Mouse (Mus musculus) retina, adult 2 months (tissue): ENCODE measurements around the gene Lcn6.
"Not testable (repeated sequence)": the region's sequence is repeated elsewhere in the genome, so short reads cannot be mapped to it uniquely, and the experiment has no call there.

Experiments
- DNase-seq: peaks from one replicate; pipeline ENCODE4 v3.0.0-alpha.2; 2012; ENCODE audit warnings: low read depth, low spot score

Lcn6 gene

DNA sequence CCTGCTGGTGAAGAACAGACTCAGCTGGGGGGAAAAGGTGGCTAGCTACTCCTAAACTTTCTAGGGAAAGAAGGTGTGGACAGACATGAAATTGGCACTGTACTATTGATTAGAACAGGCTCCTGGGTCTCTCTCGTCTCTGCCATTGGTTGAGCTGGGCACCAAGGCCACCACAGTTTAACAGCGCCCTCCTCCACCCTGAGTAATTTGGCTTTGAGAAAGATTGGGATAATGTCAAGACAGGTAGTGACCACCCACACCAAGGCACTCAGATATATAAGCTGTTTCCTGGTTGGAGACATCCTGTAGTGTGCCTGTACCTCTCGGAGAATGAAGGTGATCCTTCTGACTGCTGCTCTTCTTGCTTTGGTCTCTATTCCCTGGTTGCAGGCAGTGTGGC lies at the start of gene Lcn6:
Lcn6 (plus strand) TSS at position 301 of the 400 bp plus-strand sequence.
- DNase-seq: no peak

DNA sequence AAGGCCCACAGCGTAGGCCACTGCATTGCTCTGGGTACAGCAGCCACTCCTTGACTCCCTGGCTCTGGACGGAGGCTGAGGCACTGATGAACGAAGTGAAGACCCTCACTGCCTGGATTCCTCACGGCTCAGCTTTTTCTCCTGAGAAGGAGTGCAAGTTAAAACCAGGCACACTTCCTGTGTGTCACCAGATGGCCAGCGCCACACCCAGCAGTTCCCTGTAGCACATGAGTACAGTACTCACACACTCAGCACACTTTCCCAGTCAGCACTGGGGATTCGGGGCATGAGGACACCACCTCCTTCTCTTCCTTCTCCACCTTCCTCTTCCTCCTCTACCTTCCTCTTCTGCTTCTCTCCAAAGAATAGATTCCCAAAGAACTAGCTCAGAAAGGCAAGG lies 48.8 kb upstream of the Lcn6 start, which contains the start of gene Fcna:
Fcna (minus strand) TSS at position 220 of the 400 bp plus-strand sequence.
- DNase-seq: no peak

DNA sequence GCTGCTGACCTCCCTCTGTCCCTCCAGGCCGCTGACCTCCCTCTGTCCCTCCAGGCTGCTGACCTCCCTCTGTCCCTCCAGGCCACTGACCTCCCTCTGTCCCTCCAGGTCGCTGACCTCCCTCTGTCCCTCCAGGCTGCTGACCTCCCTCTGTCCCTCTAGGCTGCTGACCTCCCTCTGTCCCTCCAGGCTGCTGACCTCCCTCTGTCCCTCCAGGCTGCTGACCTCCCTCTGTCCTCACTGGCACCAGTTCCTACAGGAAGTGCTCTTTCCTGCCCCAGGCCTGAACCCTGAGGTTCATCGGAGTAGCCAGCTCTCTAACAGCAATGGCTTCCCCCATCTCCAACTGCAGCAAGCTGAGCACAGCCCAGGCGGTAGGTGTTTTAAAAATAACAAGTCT lies 47.8 kb upstream of the Lcn6 start:
- DNase-seq: no peak

DNA sequence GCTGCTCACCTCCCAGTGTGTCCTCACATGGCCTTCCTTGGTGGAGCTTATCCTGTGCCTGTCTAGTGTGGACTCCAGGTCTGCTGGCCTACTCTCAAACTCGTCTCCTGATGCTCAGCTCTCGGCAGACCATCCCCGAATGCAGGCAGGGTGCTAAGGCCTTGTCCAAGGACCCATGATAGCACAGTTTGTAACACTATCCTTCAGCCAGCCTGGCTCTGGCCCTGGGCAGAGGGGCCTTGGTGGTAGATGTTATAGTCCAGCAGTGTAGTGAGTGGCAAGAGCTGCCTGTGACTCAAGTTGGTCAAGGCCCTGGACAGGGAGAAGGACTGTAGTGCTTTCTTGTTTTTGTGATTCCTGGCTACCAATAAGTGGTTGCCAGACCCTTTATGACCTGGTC lies 43.0 kb upstream of the Lcn6 start:
- DNase-seq: no peak

DNA sequence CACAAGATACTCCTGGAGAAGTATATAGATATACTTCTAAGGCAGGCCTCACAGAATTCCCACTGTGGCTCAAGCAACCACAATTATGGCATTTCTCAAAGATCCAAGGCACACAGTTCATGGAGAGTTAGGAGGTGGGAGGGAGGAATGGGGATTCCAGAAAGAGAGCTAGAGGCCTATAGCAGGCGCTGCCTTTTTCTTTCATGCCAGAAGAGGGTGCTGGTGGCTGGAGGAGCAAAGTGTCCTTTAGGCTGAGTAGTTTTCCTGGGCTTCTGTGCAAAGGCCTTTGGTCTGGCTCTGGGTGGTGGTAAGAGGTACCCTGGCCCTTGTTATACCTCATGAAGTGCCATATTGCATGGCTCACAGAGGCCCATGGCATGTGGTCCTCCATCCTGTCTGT lies 42.5 kb upstream of the Lcn6 start:
- no peak for DNase-seq

DNA sequence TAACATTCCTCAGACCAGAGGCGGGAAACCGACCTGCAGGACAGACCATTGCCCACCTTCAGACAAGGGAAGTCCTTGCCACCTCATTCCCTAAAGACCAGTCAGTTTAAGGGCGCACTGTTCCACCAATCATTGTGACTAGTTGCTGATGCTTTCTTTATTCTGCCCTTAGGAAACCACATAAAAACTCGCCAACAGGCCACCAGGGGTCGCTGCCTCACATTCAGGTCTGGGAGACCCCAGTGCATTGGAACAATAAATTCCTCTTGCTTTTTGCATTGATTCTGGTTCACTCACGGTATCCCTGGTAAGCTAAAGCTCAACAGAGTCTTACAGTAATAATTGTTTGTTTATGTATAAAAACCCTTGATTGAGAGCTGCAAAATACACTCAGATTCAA lies 36.7 kb upstream of the Lcn6 start:
- DNase-seq: no peak

DNA sequence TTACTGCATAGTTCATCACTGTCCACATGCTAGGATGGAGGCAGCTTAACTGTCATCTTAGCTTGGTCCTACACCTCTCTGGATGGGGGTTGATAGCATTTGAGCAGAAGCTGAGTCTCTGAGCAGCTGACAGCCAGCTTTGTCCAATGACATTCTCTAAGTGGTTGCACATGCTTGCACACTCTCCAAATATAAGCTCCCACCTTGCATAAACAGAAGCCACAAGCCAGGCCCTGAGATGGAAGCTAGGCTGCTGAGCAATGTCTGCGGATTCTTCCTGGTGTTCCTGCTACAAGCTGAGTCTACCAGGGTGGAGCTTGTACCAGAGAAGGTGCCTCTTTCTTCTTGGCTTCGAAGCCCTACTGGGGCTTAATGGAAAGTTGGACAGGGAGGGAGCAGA lies 23.7 kb upstream of the Lcn6 start, which contains the start of gene Lcn8:
Lcn8 (plus strand) TSS at position 219 of the 400 bp plus-strand sequence.
- DNase-seq: no peak

DNA sequence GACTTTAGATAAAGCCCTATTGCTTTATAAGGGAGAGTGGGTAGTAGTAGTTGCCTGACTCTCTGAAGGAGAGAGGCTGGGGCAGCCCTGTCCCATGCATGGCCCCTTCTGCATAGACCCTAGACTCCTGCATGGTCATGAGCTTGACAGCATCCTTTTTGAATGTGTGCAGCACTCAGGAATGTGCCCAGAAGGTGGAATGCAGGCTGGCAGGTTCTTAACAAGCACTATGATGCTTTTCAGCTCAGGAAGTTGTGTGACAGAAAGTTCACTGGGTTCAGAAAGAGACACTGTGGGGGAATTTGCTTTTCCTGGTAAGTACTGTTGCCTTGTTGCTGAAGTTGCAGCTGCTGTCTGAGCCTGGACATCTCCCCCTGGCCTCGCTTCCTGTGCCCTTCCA lies 22.1 kb upstream of the Lcn6 start:
- no peak for DNase-seq

DNA sequence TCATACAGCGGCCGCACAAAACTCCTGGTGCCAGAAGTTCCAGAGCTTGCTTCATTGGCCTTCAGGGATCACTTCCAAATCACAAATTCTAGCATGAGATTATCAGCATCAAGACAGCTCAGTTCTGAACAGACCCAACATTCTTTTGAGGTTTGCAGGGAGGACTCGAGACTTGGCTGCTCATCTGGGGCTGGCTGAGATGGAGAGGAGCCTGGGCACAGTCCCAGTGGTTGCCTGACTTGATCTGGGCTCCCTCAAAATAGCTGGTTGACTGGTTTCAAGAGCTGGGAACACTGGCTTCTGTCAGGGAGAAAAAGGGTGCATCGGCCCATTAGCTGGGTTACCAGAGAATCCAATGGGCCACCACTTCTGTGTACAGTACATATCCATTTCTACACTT lies 19.9 kb upstream of the Lcn6 start:
- no peak for DNase-seq

DNA sequence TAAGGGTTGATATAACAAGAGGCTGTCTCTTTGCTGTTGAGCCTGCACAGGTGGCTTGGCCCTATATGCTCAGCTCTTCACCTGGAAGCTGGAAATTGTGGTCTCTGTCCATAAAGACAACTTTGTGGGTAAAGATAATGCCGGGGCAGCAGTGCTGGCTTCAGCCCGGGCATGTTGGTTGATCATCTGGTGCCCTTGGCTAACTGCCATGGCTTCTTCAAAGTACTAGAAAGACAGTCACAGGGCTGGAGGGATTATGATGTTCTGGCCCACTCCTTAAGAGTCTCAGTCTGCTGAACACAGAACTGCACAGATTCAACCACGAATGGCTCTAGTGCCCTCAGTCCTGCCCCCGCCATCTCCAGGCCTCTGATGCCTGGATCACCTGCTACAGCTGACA lies 19.3 kb upstream of the Lcn6 start:
- DNase-seq: no peak

DNA sequence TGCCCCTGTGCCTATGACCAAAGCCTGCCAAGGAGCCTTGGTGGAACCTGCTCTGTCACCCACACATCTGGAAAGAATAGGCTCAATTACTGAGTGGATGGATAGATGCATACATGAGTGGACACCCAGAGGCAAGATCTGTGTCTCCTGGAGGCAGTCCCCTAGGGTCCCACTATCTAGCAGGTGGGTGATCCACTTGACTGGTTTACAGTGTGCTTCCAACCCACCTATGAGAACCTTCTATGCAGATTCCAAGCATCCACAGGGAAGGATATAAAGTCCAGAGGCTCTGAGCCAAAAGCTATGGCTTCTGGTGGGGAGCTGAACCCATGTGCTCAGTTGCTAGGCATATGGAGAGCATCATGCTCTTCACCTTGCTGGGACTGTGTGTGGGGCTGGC lies 18.9 kb upstream of the Lcn6 start, which contains the start of gene Lcn5:
Lcn5 (plus strand) TSS at position 301 of the 400 bp plus-strand sequence.
- no peak for DNase-seq

DNA sequence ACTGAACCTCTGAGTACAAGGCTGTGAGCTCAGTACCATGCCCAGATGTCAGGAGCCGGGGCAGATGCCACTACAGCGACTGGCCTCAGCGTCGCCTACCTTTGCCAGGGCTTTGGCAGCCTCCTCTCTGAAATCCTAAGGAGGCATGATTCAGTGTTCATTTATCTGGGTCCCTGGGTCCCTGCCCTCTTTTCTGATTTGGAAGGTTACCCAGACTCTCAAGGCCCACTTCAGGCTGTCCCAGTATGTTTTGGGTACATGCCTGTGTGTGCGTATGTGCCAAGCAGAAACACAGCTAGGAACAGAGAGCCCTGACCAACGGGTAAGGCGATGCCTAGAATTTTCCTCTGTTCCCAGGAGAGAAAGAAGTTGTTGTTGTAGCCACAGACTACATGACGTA lies 16.3 kb upstream of the Lcn6 start:
- DNase-seq: no peak

DNA sequence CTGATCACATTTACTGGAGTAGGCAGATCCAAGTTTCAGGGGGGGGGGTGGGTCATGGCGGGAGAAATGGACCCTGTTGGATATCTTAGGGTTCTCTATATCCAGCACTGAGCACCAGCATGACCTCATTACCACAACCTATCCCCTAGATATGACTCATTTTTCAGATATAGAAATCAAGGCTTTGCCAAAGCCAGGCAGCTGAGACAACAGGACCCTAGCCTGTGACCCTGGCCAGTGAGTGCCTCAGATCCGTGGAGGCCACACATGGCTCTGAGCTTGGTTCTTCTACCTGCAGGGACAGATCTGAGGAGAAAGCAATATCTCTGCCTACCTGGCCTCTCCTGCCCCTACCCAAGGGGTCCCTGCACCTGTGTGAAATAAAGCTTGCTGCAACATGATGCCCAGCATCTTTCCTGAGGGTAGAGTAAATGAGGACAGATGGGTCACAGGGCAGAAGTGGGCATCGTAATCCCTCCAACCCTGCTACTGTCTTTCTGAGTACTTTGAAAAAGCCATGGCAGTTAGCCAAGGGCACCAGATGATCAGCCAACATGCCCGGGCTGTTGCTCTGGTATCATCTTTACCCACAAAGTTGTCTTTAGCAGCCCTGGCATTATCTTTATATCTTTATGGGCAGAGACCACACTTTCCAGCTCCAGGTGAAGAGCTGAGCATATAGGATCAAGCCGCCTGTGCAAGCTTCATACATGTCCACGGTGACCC lies 15.2 kb upstream of the Lcn6 start:
- DNase-seq: peak; percentile 8

DNA sequence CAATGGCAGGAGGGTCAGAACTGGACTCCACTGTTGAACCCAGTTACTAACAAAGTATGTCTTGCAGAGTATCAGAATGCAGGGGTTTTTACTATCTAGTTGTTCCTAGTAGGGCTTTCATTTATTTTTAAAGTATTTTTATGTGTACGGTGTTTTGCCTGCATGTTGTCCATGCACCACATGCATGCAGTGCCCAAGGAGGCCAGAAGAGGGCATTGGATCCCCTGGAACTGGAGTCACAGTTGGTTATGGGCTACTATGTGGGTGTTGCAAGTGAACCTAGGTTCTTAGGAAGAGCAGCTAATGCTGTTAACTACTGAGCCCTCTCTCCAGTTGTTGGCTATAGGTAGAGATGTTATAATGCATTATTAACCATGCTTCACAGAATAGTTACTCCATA lies 13.1 kb upstream of the Lcn6 start:
- DNase-seq: no peak

DNA sequence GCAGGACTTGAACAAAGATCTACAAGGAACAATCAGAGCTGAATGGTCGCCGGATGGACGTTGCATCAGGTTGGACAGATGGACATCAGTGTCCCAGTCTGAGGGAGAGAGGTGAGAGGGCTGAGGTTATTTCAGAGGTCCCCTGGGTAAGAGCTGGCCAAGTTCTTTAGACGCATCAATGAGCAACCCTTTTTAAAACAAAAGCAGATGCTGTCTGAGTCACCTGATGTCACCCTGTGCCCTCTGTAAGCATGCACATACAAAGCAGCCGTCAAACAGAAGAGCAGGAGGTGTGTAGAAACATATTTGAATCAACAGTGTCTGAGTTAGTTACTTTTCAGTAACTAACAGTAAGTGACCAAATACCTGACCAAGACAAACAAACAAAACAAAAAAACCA lies 12.5 kb upstream of the Lcn6 start:
- no peak for DNase-seq

DNA sequence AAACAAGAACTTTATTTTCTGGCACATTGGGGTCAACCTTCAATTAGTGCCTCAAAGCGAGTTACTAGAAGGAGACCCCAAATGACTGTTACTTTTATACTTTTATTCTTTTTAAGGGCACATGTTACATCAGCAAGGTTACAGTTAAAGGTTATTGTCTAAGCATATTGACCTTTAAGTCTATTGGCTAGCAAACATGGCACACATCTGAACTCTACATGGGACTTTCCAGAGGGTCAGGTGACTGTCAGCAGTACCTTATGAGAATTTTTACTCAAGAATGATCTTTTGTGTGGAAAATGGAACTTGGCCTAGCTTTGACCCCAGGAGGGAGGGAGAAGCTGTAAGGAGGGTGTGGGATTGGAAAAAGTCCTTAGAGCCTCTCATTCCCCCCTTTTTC lies 10.1 kb upstream of the Lcn6 start:
- no peak for DNase-seq

DNA sequence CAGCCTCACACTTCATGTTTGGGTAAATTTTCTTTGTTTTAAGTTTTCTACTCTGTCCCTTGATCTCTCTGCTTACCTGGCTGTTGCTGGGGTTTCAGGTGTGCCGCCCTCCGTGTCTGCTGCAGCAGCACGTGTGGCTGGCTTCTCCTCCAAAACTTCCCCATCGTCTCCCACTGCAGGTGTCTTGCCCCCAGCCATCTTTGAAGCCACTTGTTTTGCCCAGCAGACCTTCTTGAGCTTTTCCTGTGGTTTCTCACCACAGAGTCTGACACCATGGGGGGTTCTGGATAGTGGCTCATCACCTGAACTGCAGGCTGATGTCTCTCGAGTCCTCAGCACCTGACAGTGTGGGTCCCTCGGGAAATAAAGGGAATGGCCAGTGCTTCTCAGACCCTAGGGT lies 3.0 kb downstream of the Lcn6 start:
- DNase-seq: no peak

DNA sequence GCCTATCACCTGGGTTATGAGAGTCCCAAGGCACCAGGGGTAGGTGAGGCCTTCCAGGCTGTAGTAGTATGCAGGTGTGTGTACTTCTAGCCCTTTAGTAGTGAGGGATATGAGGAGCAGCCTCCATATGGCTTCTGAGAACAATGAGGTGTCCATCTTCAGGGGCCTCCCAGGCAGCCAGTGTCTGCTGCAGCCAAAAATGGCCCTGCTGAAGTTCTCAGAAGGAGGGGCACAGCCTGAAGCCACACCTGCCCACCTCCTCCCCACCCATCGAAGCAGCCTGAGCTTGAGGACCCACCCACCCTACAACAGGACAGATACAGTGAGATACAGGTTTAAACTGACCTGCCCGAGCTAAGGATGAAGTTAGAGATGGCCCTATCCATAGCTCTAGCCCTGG lies 5.8 kb downstream of the Lcn6 start, which contains the start of gene Lcn10:
Lcn10 (plus strand) TSS at position 301 of the 400 bp plus-strand sequence.
- no peak for DNase-seq

DNA sequence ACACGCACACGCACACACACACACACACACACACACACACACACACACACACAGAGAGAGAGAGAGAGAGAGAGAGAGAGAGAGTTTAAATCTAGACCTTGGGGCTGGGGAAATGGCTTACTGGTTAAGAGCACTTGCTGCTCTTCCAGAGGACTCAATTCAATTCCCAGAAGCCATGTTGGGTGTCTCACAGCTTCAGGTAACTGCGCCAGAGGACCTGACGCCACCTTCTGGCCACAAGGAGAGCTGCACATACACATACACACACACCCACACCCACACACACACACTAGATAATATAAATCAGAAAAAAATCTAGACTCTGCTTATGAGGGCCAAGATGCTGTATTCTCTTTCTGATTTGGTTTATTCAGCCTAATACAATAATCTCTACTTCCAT lies 10.4 kb downstream of the Lcn6 start:
- no peak for DNase-seq

DNA sequence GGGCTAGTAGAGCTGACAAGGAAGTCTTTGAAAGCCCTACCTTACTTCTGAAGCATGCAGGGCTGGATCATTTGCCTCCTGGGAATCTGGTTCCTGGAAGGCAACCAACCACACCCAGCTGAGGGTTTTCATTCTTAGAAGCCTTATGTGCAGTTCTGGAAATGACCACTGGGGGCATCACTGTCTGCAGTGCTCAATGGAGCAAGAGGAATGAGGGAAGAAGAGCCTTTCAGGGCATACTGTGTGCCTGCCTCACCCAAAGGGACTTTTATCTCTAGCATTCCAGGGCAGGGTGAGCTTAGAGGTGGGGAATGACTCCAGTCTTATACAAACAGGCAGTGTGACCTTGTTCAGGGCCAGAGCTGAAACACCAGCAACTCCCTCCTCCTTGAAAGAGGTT lies 18.0 kb downstream of the Lcn6 start:
- peak; percentile 34 for DNase-seq

DNA sequence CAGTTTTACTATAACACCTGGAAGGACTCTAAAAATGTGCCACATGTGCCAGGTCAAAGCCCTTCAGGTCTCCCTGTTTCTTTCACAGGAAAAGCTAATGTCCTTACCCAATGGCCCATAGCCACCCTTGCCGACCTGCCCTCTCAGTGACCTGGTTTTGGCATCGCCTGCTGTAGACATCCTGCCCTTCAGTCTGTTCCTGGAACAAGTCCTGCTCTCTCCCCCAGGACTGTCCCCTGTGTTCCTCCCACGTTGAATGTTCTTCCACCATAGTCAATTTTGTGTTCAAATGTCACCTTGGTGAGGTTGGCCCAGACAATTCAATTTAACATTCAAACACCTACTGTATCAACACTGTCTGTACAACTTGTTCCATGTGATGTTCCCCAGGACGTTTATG lies 20.4 kb downstream of the Lcn6 start:
- DNase-seq: no peak

DNA sequence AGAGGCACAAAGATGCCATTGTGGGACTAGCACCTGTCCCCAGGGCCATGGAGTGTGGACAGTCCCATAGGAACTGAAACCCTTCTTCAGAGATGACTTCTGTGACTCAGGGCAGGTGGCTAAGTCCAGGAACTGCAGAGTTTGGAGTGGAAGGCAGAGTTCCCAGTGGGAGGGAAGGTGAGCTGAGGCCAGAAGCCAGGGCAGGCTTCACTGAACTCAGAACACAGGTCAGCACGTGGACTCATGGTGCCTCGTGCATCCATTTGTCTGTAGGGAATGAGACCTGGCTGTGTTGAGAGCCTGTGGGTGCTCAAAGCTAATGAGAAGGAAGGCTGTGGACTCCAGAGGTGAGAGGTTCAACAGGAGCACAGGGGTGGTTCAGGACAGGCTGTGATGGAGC lies 22.1 kb downstream of the Lcn6 start:
- no peak for DNase-seq

DNA sequence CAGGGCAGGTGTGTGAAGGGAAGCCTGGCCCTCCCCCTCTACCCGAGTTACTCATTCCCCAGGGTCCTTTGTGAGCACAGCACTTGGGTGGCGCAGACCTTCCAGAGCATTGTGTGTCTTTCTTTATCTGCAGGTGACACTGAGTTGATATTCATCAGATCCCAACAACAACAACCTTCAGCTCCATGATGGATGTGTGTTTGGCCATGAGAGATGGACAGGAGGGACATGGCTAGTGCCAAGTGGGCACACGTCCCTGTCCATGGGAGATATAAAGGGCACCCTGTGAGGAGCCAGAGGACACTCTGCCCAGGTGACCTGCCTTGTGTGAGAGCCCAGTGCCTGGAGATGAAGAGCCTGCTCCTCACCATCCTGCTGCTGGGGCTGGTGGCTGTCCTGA lies 23.2 kb downstream of the Lcn6 start, which contains the start of gene Obp2a:
Obp2a (plus strand) TSS at position 301 of the 400 bp plus-strand sequence.
- not testable (repeated sequence) for DNase-seq

DNA sequence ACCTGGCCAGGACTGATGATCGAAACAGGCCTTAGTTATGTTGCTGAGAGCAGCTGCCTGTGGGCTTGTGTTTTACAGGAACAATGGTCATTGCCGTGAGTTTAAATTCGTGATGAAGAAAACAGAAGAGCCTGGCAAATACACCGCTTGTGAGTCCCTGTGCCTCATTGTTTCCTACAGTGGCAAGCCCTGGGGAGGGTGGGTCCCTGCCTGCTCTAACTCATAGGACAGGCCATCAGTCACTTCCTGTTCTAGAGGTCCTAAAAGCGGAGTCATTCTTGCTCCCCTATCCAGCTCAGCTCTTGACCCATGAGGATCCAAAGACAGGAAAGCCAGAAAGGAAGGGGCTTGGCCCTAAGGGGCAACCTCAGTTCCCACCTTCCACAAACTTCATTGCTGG lies 24.4 kb downstream of the Lcn6 start:
- DNase-seq: no peak
